In the genomic region with DNA sequence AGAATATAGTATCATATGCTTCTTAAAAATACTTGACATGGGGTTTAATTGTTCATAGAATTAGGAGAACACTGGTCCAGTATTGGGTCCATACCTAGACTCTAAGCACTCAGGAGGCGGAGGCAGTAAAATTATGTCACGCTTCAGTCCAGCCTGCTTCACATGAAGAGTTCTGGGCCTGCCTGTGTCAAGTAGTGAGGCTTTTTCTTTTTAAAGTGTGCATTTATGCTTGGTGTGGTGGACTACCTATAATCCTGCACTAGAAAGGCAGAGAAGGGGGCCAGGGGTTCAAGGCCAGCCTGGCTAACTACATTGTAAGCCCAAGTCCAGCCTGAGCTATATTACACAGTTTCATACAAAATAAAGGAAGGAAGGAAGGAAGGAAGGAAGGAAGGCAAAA, we compare ENCODE assay signal across 12 mouse cellular contexts. TPM values are rescaled to one million over a fixed set of nuclear protein-coding genes. Genes with fewer than 3 reads are reported as not detected.
A peak's percentile ranks its signal among the peaks of the same experiment; 100 is the strongest.
DNase-seq lines count a peak whose midpoint lies in the region; ATAC-seq lines count a peak whose summit lies in the region.
"Had no signal": no experiment of that assay in that cellular context is flagged by ENCODE, and none has a peak within 500 bp of the region (broad histone marks: within the 10 kb centered on the region; RNA-seq: fewer than 3 reads in every experiment).

No protein-coding gene starts in this region.

- no peak for DNase-seq in heart, postnatal 10 days
- no peak for DNase-seq in neural tube, embryonic 10.5 days (ENCODE audit: extremely low spot score, low spot score)
- DNase-seq in limb, embryonic 10.5 days (ENCODE audit: low spot score): no peak
- DNase-seq in spleen, adult 18-20 months: no peak
- DNase-seq: adrenal gland, adult 2 months; cerebellum, adult 9-10 months; lung, postnatal 14 days had no signal

- H3K27me3 ChIP-seq in heart, embryonic 12.5 days (replicated peaks): no peaks in the 10 kb centered on the region
- H3K27me3 ChIP-seq in neural tube, embryonic 12.5 days (replicated peaks): peaks cover 14% of the 10 kb centered on the region
- H3K27me3 ChIP-seq in limb, embryonic 10.5 days (ENCODE audit: low read depth, poor library complexity, severe bottlenecking): no peaks in the 10 kb centered on the region
- no peaks in the 10 kb centered on the region for H3K27me3 ChIP-seq in stomach, embryonic 16.5 days (ENCODE audit: control insufficient read depth, insufficient read depth, low read length)

- H3K4me1 ChIP-seq in heart, embryonic 12.5 days (replicated peaks): no peaks in the 10 kb centered on the region; the same call in 1 of the 2 replicates
- H3K4me1 ChIP-seq in neural tube, embryonic 12.5 days: peaks cover 10% of the 10 kb centered on the region
- H3K4me1 ChIP-seq in limb, embryonic 10.5 days: peaks cover 19% of the 10 kb centered on the region
- no peaks in the 10 kb centered on the region for H3K4me1 ChIP-seq in stomach, embryonic 16.5 days (ENCODE audit: control insufficient read depth, insufficient read depth, low read length)

- intact Hi-C loops in heart, postnatal 10 days (cut with DNase I): loop anchor here (2.0 kb wide), 1 partner anchor 31 kb away; no protein-coding TSS in a partner anchor

- ATAC-seq in heart, embryonic 12.5 days (ENCODE audit: insufficient number of reproducible peaks, low FRiP score): no peak
- no peak for ATAC-seq in neural tube, embryonic 12.5 days (ENCODE audit: low FRiP score, low read depth)
- no peak for ATAC-seq in stomach, embryonic 16.5 days (ENCODE audit: insufficient read depth, low FRiP score)
- ATAC-seq in frontal cortex, adult (ENCODE audit: low TSS enrichment): no peak
- ATAC-seq: forebrain, embryonic 14.5 days had no signal

- no peaks in the 10 kb centered on the region for H3K9me3 ChIP-seq in heart, embryonic 12.5 days (replicated peaks)
- H3K9me3 ChIP-seq in neural tube, embryonic 12.5 days: no peaks in the 10 kb centered on the region
- H3K9me3 ChIP-seq in limb, embryonic 10.5 days (replicated peaks): no peaks in the 10 kb centered on the region
- no peaks in the 10 kb centered on the region for H3K9me3 ChIP-seq in stomach, embryonic 16.5 days (replicated peaks; ENCODE audit: control insufficient read depth, low read length)

- no peaks in the 10 kb centered on the region for H3K36me3 ChIP-seq in heart, embryonic 12.5 days
- no peaks in the 10 kb centered on the region for H3K36me3 ChIP-seq in neural tube, embryonic 12.5 days
- H3K36me3 ChIP-seq in limb, embryonic 10.5 days: peaks cover 16% of the 10 kb centered on the region
- H3K36me3 ChIP-seq in stomach, embryonic 16.5 days (ENCODE audit: control insufficient read depth, insufficient read depth, low read length): no peaks in the 10 kb centered on the region

- WGBS in heart, embryonic 12.5 days: 88% methylated on average over 2 of the region's 2 CpGs
- WGBS in neural tube, embryonic 12.5 days: 88% methylated on average over 2 of the region's 2 CpGs
- 57% methylated on average over 2 of the region's 2 CpGs for WGBS in limb, embryonic 10.5 days
- 77% methylated on average over 2 of the region's 2 CpGs for WGBS in stomach, embryonic 16.5 days

- H3K9ac ChIP-seq in heart, embryonic 12.5 days: 0 out of 2 replicates have a peak overlapping the region, but pooled peaks have one; percentile 30
- no peak overlapping the region for H3K9ac ChIP-seq in neural tube, embryonic 12.5 days
- H3K9ac ChIP-seq in stomach, embryonic 16.5 days (ENCODE audit: low read length): peak overlapping the region; percentile 61

- H3K4me2 ChIP-seq in heart, embryonic 12.5 days: peak overlapping the region; percentile 31; the same call in 1 of the 2 replicates
- 0 out of 2 replicates have a peak overlapping the region, but pooled peaks have one; percentile 72 for H3K4me2 ChIP-seq in neural tube, embryonic 12.5 days (replicated peaks)
- H3K4me2 ChIP-seq in stomach, embryonic 16.5 days (ENCODE audit: low read depth, low read length): peak overlapping the region; percentile 92

- no peak overlapping the region for H3K4me3 ChIP-seq in heart, embryonic 12.5 days
- H3K4me3 ChIP-seq in neural tube, embryonic 12.5 days: no peak overlapping the region
- H3K4me3 ChIP-seq in limb, embryonic 10.5 days: peak overlapping the region; percentile 71
- H3K4me3 ChIP-seq in stomach, embryonic 16.5 days (replicated peaks; ENCODE audit: low read length): peak overlapping the region; percentile 46

- H3K27ac ChIP-seq in heart, embryonic 12.5 days (ENCODE audit: poor library complexity, severe bottlenecking): no peak overlapping the region
- no peak overlapping the region for H3K27ac ChIP-seq in neural tube, embryonic 12.5 days
- H3K27ac ChIP-seq in limb, embryonic 10.5 days: peak overlapping the region; percentile 92
- peak overlapping the region; percentile 55 for H3K27ac ChIP-seq in stomach, embryonic 16.5 days (ENCODE audit: low read length)

RNA-seq across cellular contexts. Expression of a gene that starts 1.8 kb away (rescaled TPM):
- polyA plus RNA-seq in heart, embryonic 12.5 days (2016; fragmentation: Nextera tagmentation; extraction: Ambion mirVana): 5.2 and 6.0 TPM in 2 replicates
- 10 to 100 TPM; 13.5 to 15.0 TPM for total RNA-seq in heart, postnatal 10 days (2021)
- 6.5 and 8.0 TPM in 2 replicates for polyA plus RNA-seq in neural tube, embryonic 12.5 days (2016; fragmentation: Nextera tagmentation; extraction: Ambion mirVana)
- polyA plus RNA-seq in limb, embryonic 10.5 days (2016; fragmentation: Nextera tagmentation; extraction: Ambion mirVana): 58.8 and 63.8 TPM in 2 replicates
- 26.6 and 27.3 TPM in 2 replicates for polyA plus RNA-seq in stomach, embryonic 16.5 days (2015; fragmentation: Nextera tagmentation; extraction: Ambion mirVana)

RNA-seq across cellular contexts. Expression of a gene that starts 38.2 kb away (rescaled TPM):
- 32.9 and 37.8 TPM in 2 replicates for polyA plus RNA-seq in heart, embryonic 12.5 days (2016; fragmentation: Nextera tagmentation; extraction: Ambion mirVana)
- total RNA-seq in heart, postnatal 10 days (2021): 10 to 100 TPM; 19.2 TPM
- 47.2 and 47.5 TPM in 2 replicates for polyA plus RNA-seq in neural tube, embryonic 12.5 days (2016; fragmentation: Nextera tagmentation; extraction: Ambion mirVana)
- polyA plus RNA-seq in limb, embryonic 10.5 days (2016; fragmentation: Nextera tagmentation; extraction: Ambion mirVana): 52.2 and 57.8 TPM in 2 replicates
- polyA plus RNA-seq in stomach, embryonic 16.5 days (2015; fragmentation: Nextera tagmentation; extraction: Ambion mirVana): 37.5 and 43.4 TPM in 2 replicates

Comparison
In these comparisons a context has a peak if more than half of its experiments do, and no peak if none do; other contexts are left out.
1. H3K27ac ChIP-seq: peak in limb, embryonic 10.5 days (single experiment) and stomach, embryonic 16.5 days (single experiment); none in heart, embryonic 12.5 days (single experiment) and neural tube, embryonic 12.5 days (single experiment).
2. H3K4me2 ChIP-seq: peak in every context shown above with its lines; median percentile 92 in stomach, embryonic 16.5 days; 72 in neural tube, embryonic 12.5 days; 31 in heart, embryonic 12.5 days.
3. H3K4me3 ChIP-seq: peak in limb, embryonic 10.5 days (single experiment) and stomach, embryonic 16.5 days (single experiment); none in heart, embryonic 12.5 days (single experiment) and neural tube, embryonic 12.5 days (single experiment).